In the genomic region with DNA sequence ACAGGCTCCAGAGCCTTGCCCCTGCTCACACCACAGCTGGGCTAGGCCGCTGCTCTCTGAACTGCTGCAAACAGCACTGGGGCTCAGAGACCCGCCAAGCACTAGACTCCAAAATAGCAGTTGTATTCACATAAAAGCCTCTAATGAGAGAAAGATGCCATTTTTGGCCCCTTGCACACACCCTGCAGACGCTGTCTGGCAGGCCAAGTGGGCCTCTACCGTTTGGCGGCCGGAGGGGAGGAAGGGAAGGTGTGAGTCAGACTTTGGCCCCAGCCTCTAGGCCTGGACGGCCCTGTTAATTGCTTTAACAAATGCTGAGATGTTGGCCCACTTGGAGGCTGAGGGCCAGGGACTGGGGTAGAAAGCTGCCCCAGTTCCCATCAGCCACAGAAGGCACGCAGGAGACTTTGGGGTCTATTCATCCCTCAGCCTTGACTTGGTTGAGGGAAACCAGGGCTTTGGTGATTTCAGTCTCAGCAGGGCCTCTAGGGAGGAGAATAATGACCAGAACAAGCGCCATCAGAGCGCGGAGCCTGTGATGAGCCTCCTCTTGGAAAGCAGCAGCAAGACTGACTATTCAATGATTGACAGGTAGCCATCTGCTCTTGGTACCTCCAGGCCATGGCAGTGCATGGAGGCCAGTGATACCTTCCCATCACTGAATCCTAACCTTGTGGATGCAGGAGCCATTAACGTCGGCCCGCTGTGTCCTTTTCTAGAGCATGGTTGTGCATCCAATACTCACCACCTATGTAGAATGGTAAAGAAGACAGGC, we compare ENCODE assay signal across 12 mouse cellular contexts. TPM values are rescaled to one million over a fixed set of nuclear protein-coding genes. Genes with fewer than 3 reads are reported as not detected.
DNase-seq lines count a peak whose midpoint lies in the region; ATAC-seq and TF ChIP-seq lines count a peak whose summit lies in the region.
"Had no signal": no experiment of that assay in that cellular context is flagged by ENCODE, and none has a peak within 500 bp of the region (broad histone marks: within the 10 kb centered on the region; RNA-seq: fewer than 3 reads in every experiment).

No protein-coding gene starts in this region.

- TF ChIP-seq CTCF in E14TG2a.4 (conservative IDR thresholded peaks at IDR 0.05; ENCODE audit: low read length): no peak

- no peaks in the 10 kb centered on the region for H3K36me3 ChIP-seq in heart, embryonic 11.5 days (ENCODE audit: control insufficient read depth, insufficient read depth, low read length)
- H3K36me3 ChIP-seq in E14TG2a.4 (ENCODE audit: insufficient read depth, low read length): no peaks in the 10 kb centered on the region
- no peaks in the 10 kb centered on the region for H3K36me3 ChIP-seq in neural tube, embryonic 15.5 days
- no peaks in the 10 kb centered on the region for H3K36me3 ChIP-seq in hindbrain, embryonic 10.5 days
- H3K36me3 ChIP-seq: G1E had no signal

- no peak for ATAC-seq in heart, embryonic 11.5 days (replicated peaks; ENCODE audit: insufficient number of reproducible peaks, low FRiP score, low TSS enrichment)
- ATAC-seq in neural tube, embryonic 15.5 days (ENCODE audit: low FRiP score): no peak

- H3K4me1 ChIP-seq in heart, embryonic 11.5 days (ENCODE audit: control insufficient read depth, insufficient read depth, low read length): no peaks in the 10 kb centered on the region
- H3K4me1 ChIP-seq in E14TG2a.4 (replicated peaks; ENCODE audit: low read depth, low read length): peaks cover 41% of the 10 kb centered on the region
- no peaks in the 10 kb centered on the region for H3K4me1 ChIP-seq in neural tube, embryonic 15.5 days
- H3K4me1 ChIP-seq in hindbrain, embryonic 10.5 days (replicated peaks): peaks cover 21% of the 10 kb centered on the region

- 79% methylated on average over 14 of the region's 14 CpGs for WGBS in heart, embryonic 11.5 days (ENCODE audit: insufficient replicate concordance)
- 86% methylated on average over 14 of the region's 14 CpGs for WGBS in neural tube, embryonic 15.5 days
- 86% methylated on average over 14 of the region's 14 CpGs for WGBS in hindbrain, embryonic 10.5 days

- intact Hi-C loops in heart, postnatal 10 days (cut with DNase I): no loop called here

- H3K4me2 ChIP-seq in heart, embryonic 11.5 days: no peak overlapping the region
- no peak overlapping the region for H3K4me2 ChIP-seq in neural tube, embryonic 15.5 days

- peaks cover 3% of the 10 kb centered on the region; the same call in 1 of the 2 replicates for H3K27me3 ChIP-seq in heart, embryonic 11.5 days (ENCODE audit: control insufficient read depth, insufficient read depth, low read length)
- H3K27me3 ChIP-seq in E14TG2a.4 (ENCODE audit: insufficient read depth, low read length): peaks cover 14% of the 10 kb centered on the region
- no peaks in the 10 kb centered on the region for H3K27me3 ChIP-seq in neural tube, embryonic 15.5 days (replicated peaks)
- 0 out of 2 replicates have a peak, but pooled peaks cover 2% of the 10 kb centered on the region for H3K27me3 ChIP-seq in hindbrain, embryonic 10.5 days (ENCODE audit: insufficient read depth, poor library complexity, severe bottlenecking)

- H3K9me3 ChIP-seq in heart, embryonic 11.5 days (replicated peaks; ENCODE audit: control insufficient read depth, low read length): no peaks in the 10 kb centered on the region
- H3K9me3 ChIP-seq in E14TG2a.4 (ENCODE audit: low read length): no peaks in the 10 kb centered on the region
- H3K9me3 ChIP-seq in neural tube, embryonic 15.5 days (replicated peaks): no peaks in the 10 kb centered on the region
- H3K9me3 ChIP-seq in hindbrain, embryonic 10.5 days: no peaks in the 10 kb centered on the region
- H3K9me3 ChIP-seq: G1E had no signal

- H3K4me3 ChIP-seq in heart, embryonic 11.5 days (ENCODE audit: low read depth, low read length): no peak overlapping the region
- peak overlapping the region; percentile 24 for H3K4me3 ChIP-seq in E14TG2a.4 (replicated peaks; ENCODE audit: low read length)
- no peak overlapping the region for H3K4me3 ChIP-seq in neural tube, embryonic 15.5 days (replicated peaks)
- no peak overlapping the region for H3K4me3 ChIP-seq in hindbrain, embryonic 10.5 days

- no peak overlapping the region for H3K9ac ChIP-seq in heart, embryonic 11.5 days (ENCODE audit: low read depth, low read length)
- H3K9ac ChIP-seq in neural tube, embryonic 15.5 days (replicated peaks): no peak overlapping the region
- H3K9ac ChIP-seq: liver, embryonic 14.5 days had no signal

- H3K27ac ChIP-seq in heart, embryonic 11.5 days (ENCODE audit: low read depth, low read length): no peak overlapping the region
- no peak overlapping the region for H3K27ac ChIP-seq in neural tube, embryonic 15.5 days (replicated peaks)
- H3K27ac ChIP-seq in hindbrain, embryonic 10.5 days: no peak overlapping the region
- H3K27ac ChIP-seq: liver, embryonic 14.5 days had no signal

- DNase-seq in heart, adult 11 months: peak; percentile 97
- DNase-seq in cerebellum, adult 9-11 months: peak; percentile 82
- peak; percentile 70 to 77 for DNase-seq in heart, postnatal 10 days
- DNase-seq in kidney, adult 18-20 months: no peak
- DNase-seq in hindbrain, embryonic 10.5 days (ENCODE audit: low spot score): no peak
- DNase-seq: embryo, embryonic 11 days; thymus, postnatal 36 days had no signal

RNA-seq across cellular contexts. Expression of gene Ltbp2, which starts 14.0 kb away (rescaled TPM):
- polyA plus RNA-seq in heart, embryonic 11.5 days (2014; fragmentation: Nextera tagmentation; extraction: Ambion mirVana): 0.21 and 0.37 TPM in 2 replicates
- total RNA-seq in heart, postnatal 10 days (2021): 1 to 10 TPM; 5.6 to 6.1 TPM
- polyA plus RNA-seq in neural tube, embryonic 15.5 days (2015; fragmentation: Nextera tagmentation; extraction: Ambion mirVana): 0.22 and 0.47 TPM in 2 replicates
- polyA plus RNA-seq in hindbrain, embryonic 10.5 days (2016; fragmentation: Nextera tagmentation; extraction: Ambion mirVana): 0.12 and 0.17 TPM in 2 replicates
- polyA plus RNA-seq: G1E had no signal

Comparison
In these comparisons a context has a peak if more than half of its experiments do, and no peak if none do; other contexts are left out.
1. DNase-seq: peak in heart, adult 11 months (single experiment), cerebellum, adult 9-11 months (single experiment) and heart, postnatal 10 days (2 of 2); none in kidney, adult 18-20 months (single experiment) and hindbrain, embryonic 10.5 days (single experiment).